Mouse (Mus musculus) stomach, embryonic 14.5 days (tissue): ENCODE data around the gene Gm5426. TPM values are rescaled to one million over a fixed set of nuclear protein-coding genes. Genes with fewer than 3 reads are reported as not detected.

Experiments used
- microRNA-seq: library from miRNA; unstranded; fragments of <30 nt; microRNA quantifications from one replicate; pipeline ENCODE4, GENCODE M21; 2016
- polyA plus RNA-seq: library from polyadenylated mRNA; unstranded; fragments of >200 nt; fragmentation: Nextera tagmentation; extraction: Ambion mirVana; gene quantifications from 2 replicates; pipeline ENCODE4 v1.2.1, GENCODE M21; 2014

Gene Gm5426
- polyA plus RNA-seq, 1 experiment from 2014 or later: not detected

Small RNAs within 50 kb of the gene (microRNA-seq; reads per million reads assigned to microRNA genes)
- not detected for gene Gm22913

Other genes starting within 250 kb of the Gm5426 start
- 24.0 and 27.8 TPM in 2 replicates for gene Eea1, start 196.0 kb upstream of the Gm5426 start, polyA plus RNA-seq